Mouse (Mus musculus): ENCODE measurements at regions not wholly inside any gene's neighbourhood (a gene's known extent, or its start where the extent isn't known, plus 50 kb on each side); places are given as distances from the start of the nearest gene placed in this dataset.

- TF ChIP-seq CTCF (IDR thresholded peaks at IDR 0.05; ENCODE audit: extremely low read depth, insufficient read depth, insufficient read length, insufficient replicate concordance) (no peak), POLR2A (IDR thresholded peaks at IDR 0.05; ENCODE audit: low read depth, low read length) (no peak)
These were observed 126.5 kb downstream of the Emp1 start for GRCm38 (mm10) chr6:135488795-135489194.

All from spleen, adult 2 months (tissue).